Mouse (Mus musculus) cerebellum, adult 2 months (tissue): Measurements from ENCODE around the gene Tgfbr3. TPM values are rescaled to one million over a fixed set of nuclear protein-coding genes. Genes with fewer than 3 reads are reported as not detected.
A peak's percentile ranks its signal among the peaks of the same experiment; 100 is the strongest.

Source experiments
- DNase-seq, 2 experiments: peaks; one replicate each; pipeline ENCODE4 v3.0.0; 2021
- H3K27ac ChIP-seq: fragments of 200-500 bp; 2 replicates; pipeline ENCODE4 v1.5.1; 2012; ENCODE audit warnings: low read length, control low read depth, inconsistent platforms; ENCODE audit not compliant: insufficient read depth
- H3K27me3 ChIP-seq: fragments of 200-500 bp; 2 replicates; pipeline ENCODE4 v1.6.1; 2012; ENCODE audit warnings: inconsistent platforms, mild to moderate bottlenecking, low read length, moderate library complexity; ENCODE audit not compliant: control insufficient read depth, insufficient read depth
- H3K4me1 ChIP-seq: fragments of 200-500 bp; 2 replicates; pipeline ENCODE4 v1.6.1; 2011; ENCODE audit warnings: low read length; ENCODE audit not compliant: control insufficient read depth, insufficient read depth
- H3K4me3 ChIP-seq: fragments of 200-500 bp; replicated peaks from 2 replicates; pipeline ENCODE3; 2011; ENCODE audit warnings: mild to moderate bottlenecking, low read depth, low read length, control low read depth; ENCODE audit not compliant: insufficient read depth
- CTCF ChIP-seq: fragments of 200-500 bp; IDR thresholded peaks from 2 replicates; pipeline ENCODE4 v1.5.1; 2011; ENCODE audit warnings: low read depth, mild to moderate bottlenecking, control low read depth, low read length, moderate library complexity, borderline replicate concordance; ENCODE audit not compliant: insufficient read depth
- POLR2A ChIP-seq: fragments of 200-500 bp; IDR thresholded peaks from 2 replicates; pipeline ENCODE4 v1.6.1; 2011; ENCODE audit warnings: low read length, control low read depth, borderline replicate concordance; ENCODE audit not compliant: insufficient read depth
- WGBS: fragments of 180-500 bp; shearing (Covaris S2); methylation state at CpG from one replicate; pipeline ENCODE4 v1.1.7; 2018; 5-methylcytosine and 5-hydroxymethylcytosine counted together
- polyA plus RNA-seq: library from polyadenylated mRNA; depleted of rRNA; stranded (reverse); fragments of >200 nt; gene quantifications from 2 replicates; pipeline ENCODE4 v1.2.3, GENCODE M21; 2012; rRNA removed

Gene Tgfbr3
- 11.5 and 12.5 TPM in 2 replicates for polyA plus RNA-seq

GRCm38 (mm10) chr5:107289234-107289764 lies at the start of gene Tgfbr3:
Gene Tgfbr3, minus strand, starts transcription at chr5:107289629.
- peak; percentile 87 to 90 for DNase-seq
- H3K27ac ChIP-seq = peak within 1 kb of the TSS; percentile 82
- H3K4me3 ChIP-seq = peak within 1 kb of the TSS; percentile 71
- under 1% methylated on average over 50 of the region's 54 CpGs for WGBS
- H3K27me3 ChIP-seq = no peaks in the 10 kb centered on the region
- peaks cover under 1% of the 10 kb centered on the region; the same call in 1 of the 2 replicates for H3K4me1 ChIP-seq
- TF ChIP-seq CTCF (0 out of 2 replicates have a peak, but pooled peaks have one; percentile 10), POLR2A (peak; percentile 75; the same call in 1 of the 2 replicates)

- Histone ChIP-seq H3K27ac (no peak within 1 kb of the TSS), H3K4me3 (no peak within 1 kb of the TSS), H3K4me1 (no peaks in the 10 kb centered on the region), H3K27me3 (no peaks in the 10 kb centered on the region)
- DNase-seq = no peak
- TF ChIP-seq POLR2A = no peak
- TF ChIP-seq CTCF = no peak
- 90% methylated on average over 30 of the region's 30 CpGs for WGBS
Observed at GRCm38 (mm10) chr5:107330916-107331421, 41.5 kb upstream of the Tgfbr3 start, which contains the start of gene Brdt. Gene Brdt, plus strand, starts transcription at chr5:107331159.

- H3K4me1 ChIP-seq = no peaks in the 10 kb centered on the region
- DNase-seq = peak in 1 of 2 experiments; percentile 30
- TF ChIP-seq CTCF (peak; percentile 50; the same call in 1 of the 2 replicates), POLR2A (no peak)
- WGBS = 0% methylated on average over 1 of the region's 1 CpGs
- no peaks in the 10 kb centered on the region for H3K27me3 ChIP-seq
- H3K4me3 ChIP-seq = no peak overlapping the region
- no peak overlapping the region for H3K27ac ChIP-seq
Observed at GRCm38 (mm10) chr5:107320703-107321102, 31.3 kb upstream of the Tgfbr3 start.

GRCm38 (mm10) chr5:107317141-107317540 lies 27.7 kb upstream of the Tgfbr3 start:
- Histone ChIP-seq H3K4me3 (no peak overlapping the region), H3K27ac (no peak overlapping the region), H3K4me1 (no peaks in the 10 kb centered on the region), H3K27me3 (no peaks in the 10 kb centered on the region)
- TF ChIP-seq POLR2A = no peak
- DNase-seq = no peak
- 93% methylated on average over 7 of the region's 7 CpGs for WGBS

- H3K27me3 ChIP-seq = no peaks in the 10 kb centered on the region
- 81% methylated on average over 4 of the region's 4 CpGs for WGBS
- H3K4me1 ChIP-seq = no peaks in the 10 kb centered on the region
- DNase-seq = no peak
- H3K4me3 ChIP-seq = no peak overlapping the region
- no peak for TF ChIP-seq CTCF
- no peak for TF ChIP-seq POLR2A
- no peak overlapping the region for H3K27ac ChIP-seq
Observed at GRCm38 (mm10) chr5:107307432-107307831, 18.0 kb upstream of the Tgfbr3 start.

GRCm38 (mm10) chr5:107304117-107304825 lies 14.8 kb upstream of the Tgfbr3 start:
- Histone ChIP-seq H3K27me3 (no peaks in the 10 kb centered on the region), H3K4me3 (no peak overlapping the region), H3K4me1 (no peaks in the 10 kb centered on the region), H3K27ac (no peak overlapping the region)
- DNase-seq = no peak
- 85% methylated on average over 13 of the region's 13 CpGs for WGBS
- TF ChIP-seq POLR2A = no peak
- no peak for TF ChIP-seq CTCF

- DNase-seq = no peak
- WGBS = 67% methylated on average over 11 of the region's 11 CpGs
- TF ChIP-seq CTCF (no peak), POLR2A (no peak)
- Histone ChIP-seq H3K27me3 (no peaks in the 10 kb centered on the region), H3K27ac (no peak overlapping the region), H3K4me1 (no peaks in the 10 kb centered on the region), H3K4me3 (no peak overlapping the region)
Observed at GRCm38 (mm10) chr5:107303350-107303861, 14.0 kb upstream of the Tgfbr3 start.

- no peak for DNase-seq
- 92% methylated on average over 11 of the region's 11 CpGs for WGBS
- Histone ChIP-seq H3K4me1 (no peaks in the 10 kb centered on the region; the same call in 1 of the 2 replicates), H3K27ac (no peak overlapping the region), H3K27me3 (no peaks in the 10 kb centered on the region), H3K4me3 (no peak overlapping the region)
- TF ChIP-seq CTCF (no peak), POLR2A (no peak)
Observed at GRCm38 (mm10) chr5:107298854-107299253, 9.4 kb upstream of the Tgfbr3 start.
